Mouse (Mus musculus): ENCODE data around the gene Nop53. TPM values are rescaled to one million over a fixed set of nuclear protein-coding genes. Genes with fewer than 3 reads are reported as not detected.
A peak's percentile ranks its signal among the peaks of the same experiment; 100 is the strongest.

Nop53 gene
- total RNA-seq, 2 experiments from 2014 or later: 81.3 to 97.1 TPM

DNA sequence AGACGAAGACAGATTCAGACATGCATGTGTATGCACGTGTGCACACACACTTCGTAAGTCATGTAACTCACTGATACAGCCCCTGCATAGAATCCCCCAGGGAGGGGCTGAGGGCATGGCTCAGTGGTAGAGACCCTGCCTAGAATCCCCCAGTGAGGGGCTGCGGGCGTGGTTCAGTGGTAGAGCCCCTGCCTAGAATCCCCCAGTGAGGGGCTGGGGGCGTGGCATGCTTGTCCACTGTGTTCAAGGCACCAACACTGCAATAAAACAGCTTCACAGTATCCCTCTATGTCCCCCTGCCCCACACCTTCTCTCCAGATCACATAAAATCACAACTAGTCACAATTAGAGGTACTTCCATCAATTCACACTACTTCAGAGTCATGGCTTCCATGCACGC is 15.9 kb upstream of the Nop53 start:
- no peak for DNase-seq
- intact Hi-C loops (cut with DNase I): no loop called here

DNA sequence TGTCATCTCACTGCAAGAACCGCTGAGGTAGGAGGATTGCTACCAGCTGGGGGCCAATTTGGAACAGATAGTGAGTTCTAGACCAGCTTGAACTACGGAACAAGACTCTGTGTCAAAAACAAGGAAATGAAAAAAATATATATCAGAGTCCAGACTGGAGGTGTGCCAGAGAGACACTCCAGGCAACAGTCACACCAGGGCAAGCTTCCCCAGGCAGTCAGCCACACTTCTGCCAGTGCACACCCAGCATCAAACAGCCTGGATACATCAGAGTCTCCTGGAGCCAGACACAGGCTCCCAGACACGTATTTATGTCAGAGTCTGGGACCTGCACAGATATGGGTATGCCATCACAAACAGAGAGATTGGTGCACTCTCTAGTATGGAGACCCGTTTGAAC is 15.4 kb upstream of the Nop53 start:
- intact Hi-C loops (cut with DNase I): no loop called here
- DNase-seq: no peak

DNA sequence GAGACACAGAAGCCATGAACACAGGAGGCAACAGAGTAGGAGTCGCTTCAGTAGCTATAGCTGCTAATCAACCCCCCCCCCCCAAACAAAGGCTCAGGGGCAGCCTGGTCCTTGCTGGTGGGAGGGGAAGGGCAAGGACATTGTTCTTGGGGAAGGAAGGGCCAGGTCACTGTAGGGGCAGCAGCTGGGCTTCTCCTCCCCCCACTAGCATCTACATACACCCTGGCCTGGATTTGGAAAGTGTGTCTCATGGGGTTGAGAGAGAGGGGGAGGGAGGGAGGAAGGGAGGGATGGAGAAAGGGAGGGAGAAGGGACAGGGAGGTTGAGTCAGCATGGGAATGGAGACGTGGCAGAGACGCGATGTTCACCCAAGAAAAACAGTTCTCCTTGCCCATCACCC is 14.8 kb upstream of the Nop53 start:
- DNase-seq: no peak
- intact Hi-C loops (cut with DNase I): no loop called here

DNA sequence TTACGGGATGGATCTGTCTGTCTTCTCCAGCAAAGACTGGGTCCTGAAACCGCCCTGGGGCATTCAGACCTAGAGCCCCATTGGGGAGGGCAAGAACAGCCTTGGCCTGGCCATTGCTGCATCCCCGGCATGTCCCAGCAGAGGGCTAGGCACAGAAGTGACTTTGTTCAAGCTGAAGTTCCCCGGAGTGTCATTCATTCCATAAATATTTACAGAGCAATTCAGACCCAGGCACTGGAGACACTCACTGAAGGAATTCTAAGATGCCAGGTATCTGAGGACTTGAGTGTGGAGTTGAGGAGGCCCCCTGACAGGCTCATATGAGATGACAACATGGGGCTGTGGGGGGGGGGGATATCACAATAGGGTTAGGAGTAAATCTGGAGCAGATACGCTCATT is 10.3 kb upstream of the Nop53 start:
- no peak for DNase-seq
- intact Hi-C loops (cut with DNase I): no loop called here

DNA sequence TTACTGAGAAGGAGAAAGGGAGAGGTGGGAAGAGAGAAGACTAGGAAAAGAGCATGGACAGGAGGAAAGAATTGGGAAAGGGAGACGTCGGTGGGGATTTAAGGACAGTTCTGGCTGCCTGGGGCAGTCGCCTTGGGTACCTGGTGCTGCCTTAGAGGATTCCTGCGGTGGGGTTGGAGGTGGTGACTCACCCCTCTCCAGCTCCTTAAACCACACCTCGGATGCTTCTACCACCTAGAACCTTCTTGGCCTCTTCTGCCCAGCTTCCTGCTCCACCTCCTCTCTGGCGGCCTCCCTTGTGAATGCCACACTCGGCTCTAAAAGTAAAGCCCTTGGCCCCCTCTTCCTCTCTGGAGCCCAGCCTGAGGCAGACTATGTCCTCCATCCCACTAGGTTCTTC is 9.6 kb upstream of the Nop53 start:
- DNase-seq: no peak
- intact Hi-C loops (cut with DNase I): no loop called here

DNA sequence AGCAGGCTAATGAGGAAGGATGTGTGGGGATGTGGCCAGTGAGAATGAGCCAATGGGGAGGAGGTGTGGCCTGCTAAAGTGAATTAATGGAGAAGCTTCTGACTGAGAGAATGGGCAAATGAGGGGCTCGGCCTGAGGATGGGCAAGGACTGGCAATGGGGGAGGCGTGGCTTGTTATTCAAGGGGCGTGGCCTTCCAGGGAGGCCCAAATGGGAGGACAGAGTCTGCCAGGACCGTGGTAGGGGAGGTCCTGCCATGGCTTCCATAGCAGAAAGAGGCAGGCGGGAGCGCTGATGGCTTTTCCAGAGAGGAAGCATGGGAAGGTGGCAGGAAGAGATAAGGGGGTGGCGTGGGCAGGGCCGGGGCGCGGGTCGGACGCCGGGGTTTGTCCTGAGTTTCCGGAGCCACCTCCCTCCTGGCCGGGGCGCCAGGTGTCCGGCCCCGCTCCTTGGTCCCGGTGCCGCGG is 9.1 kb upstream of the Nop53 start:
- intact Hi-C loops (cut with DNase I): no loop called here
- DNase-seq: peak; percentile 58 to 65

DNA sequence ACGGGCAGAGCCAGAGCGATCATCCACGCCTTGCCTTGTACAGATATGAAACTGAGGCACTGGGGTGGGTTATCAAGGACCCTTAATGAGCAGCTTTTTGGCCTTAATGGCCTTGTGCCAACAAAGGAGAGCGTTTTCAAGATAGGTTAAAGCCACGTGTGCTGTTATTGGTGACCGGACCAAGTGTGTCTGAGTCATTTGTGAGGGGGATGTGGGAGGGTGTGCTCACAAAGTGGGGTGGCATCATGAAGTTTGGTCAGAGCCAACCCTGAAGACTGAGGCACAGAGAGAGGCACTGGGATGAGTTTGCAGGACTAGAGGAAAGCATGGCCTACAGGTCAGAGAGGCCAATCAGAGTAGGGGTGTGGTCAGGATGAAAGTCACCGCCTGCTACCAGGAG is 8.6 kb upstream of the Nop53 start:
- DNase-seq: no peak
- intact Hi-C loops (cut with DNase I): no loop called here

DNA sequence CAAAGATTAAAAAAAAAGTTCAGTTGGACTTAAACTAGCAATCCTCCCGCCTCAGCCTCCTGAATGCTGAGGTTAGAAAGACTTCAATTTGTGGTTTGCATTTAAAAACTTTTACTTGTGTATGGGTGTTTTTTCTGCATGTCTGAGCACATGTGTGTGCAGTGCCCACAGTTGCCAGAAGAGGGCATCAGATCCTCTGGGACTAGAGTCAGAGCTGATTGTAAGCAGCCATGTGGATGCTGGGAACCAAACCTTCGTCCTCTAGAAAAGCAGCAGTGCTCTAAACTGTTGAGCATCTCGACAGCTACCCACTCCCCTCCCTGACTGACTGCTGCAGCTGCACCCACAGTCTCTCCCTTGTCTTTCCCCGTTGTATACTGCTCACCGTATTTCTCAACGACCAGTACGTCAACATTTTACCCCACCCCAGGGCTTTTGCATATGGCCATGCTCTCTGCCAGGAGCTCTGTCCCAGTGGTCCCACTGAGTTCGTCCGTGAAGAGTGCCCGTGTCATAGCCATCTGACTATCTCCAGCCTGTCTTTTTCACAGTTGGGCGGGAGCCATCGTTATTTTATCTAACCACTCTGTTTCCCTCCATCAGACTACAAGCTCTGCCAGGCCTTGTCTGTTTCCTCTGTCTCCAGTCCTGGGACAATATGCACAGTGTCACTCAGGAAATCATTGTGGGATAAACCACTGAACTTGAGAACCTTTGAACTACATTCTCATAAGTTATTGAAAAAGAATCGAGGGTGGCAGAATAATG is 7.6 kb upstream of the Nop53 start:
- no peak for DNase-seq
- intact Hi-C loops (cut with DNase I): no loop called here

DNA sequence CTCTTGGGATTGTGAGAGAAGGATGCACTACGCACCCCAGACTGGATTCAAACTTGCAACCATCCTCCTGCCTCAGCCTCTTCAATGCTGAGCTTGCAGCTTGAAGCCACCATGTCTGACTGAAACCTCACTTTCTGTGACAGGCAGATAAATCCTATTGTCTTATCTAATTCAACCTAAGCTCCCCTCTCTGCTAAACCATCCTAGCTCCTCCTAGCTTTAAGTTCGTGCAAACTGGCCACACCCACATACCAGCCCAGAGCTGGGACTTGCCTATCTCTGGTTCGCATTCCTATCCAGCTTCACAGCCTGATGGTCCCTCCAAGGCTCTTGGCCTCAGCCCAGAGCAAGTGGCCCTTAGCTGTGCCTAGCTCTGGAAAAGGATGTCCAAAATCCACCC is 6.5 kb upstream of the Nop53 start:
- intact Hi-C loops (cut with DNase I): no loop called here
- DNase-seq: no peak

DNA sequence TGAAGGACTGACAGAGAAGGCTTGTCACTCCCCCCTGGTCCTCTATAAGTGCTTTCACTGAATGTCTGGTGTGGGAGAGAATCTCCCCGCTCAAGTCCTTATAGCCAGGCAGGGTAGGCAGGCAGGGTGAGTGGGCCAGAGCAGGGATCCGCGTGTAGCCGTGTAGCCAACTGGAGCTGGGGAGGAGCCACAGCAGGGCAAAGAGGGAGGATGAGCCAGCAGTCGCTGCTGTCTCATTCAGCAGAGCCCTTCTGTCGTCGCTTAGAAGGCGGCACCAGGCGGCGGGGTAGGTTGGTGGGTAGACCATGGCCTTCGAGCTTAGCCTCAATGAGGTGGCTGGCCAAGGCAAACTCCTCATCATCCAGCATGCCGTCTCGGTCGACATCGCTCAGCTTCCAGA is 4.1 kb upstream of the Nop53 start:
- intact Hi-C loops (cut with DNase I): no loop called here
- no peak for DNase-seq

DNA sequence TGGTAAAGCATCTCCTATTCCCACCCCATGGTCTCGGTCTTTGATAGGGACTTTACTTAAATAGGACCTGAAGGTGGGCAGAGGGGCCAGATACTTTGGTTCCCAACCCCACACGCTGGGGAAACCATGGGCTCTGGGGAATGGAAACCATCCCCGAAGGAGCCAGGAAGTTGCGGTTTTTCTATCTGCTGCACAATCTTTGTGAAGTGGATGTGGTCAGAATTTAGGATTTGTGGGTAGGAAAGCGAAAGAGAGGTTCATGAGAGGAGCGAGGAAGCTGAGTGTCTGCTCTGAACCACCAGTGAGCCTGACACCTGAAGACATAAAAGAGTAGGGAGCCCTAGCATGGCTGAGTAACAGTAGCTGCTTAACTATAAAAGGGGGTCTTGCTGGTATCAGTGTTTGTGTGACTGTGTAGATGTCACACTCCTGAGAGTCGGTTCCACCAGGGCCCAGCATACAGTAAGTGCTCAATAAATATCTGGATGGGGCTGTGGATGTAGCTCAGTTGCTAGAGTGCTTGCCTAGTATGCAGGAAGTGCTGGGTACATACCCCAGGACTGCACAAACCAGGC is 3.4 kb upstream of the Nop53 start:
- intact Hi-C loops (cut with DNase I): no loop called here
- no peak for DNase-seq

DNA sequence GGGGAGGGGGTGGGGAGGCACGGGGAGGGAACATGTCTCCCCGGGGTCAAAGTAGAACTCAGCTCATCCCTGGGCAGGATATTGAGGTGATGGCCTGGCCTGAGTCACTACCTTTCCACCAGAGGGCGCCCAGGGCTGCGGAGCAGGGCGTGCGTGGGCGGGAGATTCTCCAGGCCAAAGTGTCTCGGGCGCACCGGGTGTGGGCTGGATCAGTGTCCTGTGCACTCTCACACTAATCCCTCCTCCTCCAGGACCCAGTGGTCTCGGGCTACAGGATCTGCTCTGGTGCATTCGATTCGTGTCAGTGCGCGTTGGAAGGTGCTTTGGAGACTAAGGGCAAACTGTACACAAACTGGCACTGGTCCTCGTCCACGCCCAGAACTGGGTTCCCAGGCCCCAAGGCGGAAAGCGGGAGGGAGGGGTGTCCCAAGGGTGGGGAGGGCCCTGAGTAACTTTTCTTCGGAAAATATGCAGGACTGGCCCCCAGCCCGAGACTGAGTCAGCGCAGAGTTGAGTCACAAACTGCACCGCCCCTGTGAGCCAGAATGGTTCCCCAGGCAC is 2.6 kb upstream of the Nop53 start:
- intact Hi-C loops (cut with DNase I): loop anchor here (1.0 kb wide), 1 partner anchor 19 kb away; the partner anchor contains the start of gene Ehd2
- peak; percentile 92 to 96 for DNase-seq

DNA sequence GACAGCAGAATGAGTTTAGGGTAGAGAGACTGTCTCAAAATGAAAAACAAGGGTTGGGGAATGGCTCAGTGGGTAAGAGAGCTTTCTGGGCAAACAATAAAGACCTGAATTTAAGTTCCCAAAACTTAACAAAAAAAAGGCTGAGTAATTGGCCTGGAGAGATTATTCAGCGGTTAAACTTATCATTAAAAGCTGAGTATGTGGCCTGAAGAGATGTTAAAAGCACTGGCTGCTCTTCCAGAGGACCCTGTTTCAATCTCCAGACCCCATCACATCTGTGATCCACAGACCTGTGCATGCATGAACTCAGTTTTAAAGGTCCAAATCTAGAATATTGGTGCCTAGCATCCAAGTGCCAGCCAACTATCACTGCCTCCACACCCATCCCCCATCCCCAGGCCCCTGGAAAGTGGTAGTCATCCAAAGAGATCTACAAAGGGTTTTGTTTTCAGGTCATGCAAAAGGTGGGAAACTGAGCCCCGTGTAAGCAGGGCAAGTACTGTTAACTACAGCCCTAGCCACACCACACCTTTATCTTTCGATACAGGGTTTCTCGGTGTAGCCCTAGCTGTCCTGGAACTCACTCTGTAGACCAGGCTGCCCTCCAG is 1.9 kb upstream of the Nop53 start:
- intact Hi-C loops (cut with DNase I): loop anchor here (1.0 kb wide), 1 partner anchor 20 kb away; the partner anchor contains the start of gene Ehd2

DNA sequence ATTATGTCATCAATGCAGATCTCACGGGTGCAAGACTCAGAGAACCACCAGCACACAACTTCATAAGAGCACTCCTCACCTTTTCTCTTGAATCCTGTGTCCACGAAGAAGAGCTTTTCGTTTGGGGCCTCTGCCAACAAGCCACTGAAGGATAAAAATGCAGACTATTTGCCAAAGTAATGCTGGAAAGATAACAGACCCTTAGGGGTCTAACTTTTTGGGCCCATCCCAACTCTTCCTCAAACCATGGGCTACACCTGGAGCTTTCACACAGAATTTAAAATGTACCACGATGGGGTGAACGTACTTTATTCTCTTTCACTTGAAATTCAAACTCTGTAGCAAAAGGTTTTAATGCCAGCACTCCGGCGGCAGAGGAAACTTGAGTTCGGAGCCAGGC is 663 bp downstream of the Nop53 start:
- intact Hi-C loops (cut with DNase I): no loop called here
- DNase-seq: no peak

More for the DNA sequence above, 1.9 kb upstream of the Nop53 start:
- no peak for DNase-seq

DNA sequence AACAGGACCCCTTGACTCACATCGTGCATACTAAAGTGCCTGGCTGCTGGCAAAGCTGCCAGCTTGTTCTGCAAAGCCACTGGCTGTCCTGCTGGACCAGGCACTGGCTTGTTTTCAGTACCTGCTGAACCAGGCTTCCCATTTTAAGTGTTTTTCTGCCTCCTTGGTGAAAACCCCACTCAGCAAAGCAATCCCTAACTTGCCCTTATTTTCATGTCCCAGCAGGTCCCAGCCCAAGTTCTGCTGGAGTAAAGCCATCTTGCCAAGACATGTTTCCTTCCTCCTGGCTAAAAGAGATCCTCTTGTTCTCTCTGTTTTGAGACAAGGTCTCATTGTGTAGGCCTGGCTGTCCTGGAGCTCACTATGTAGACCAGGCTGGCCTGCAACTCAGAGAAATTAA is 1.6 kb downstream of the Nop53 start:
- no peak for DNase-seq
- intact Hi-C loops (cut with DNase I): no loop called here

DNA sequence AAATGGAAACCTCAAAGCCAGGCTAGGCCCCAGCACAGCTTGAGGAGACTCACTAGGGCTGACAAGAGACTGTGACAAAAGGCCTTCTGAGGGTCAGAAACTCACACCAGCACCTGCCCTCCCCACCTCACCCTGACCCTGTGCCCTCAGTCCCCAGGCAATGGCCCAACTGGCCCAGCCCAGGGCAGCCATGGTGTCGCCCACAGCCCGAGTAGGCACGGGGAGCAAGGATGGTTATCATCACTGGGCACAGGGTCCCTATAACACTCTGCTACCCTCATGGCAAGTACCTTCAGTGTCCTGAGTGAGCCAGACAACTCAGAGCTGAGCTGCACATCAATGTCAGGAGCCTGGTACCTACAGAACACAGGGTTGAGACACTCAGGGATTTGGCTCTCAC is 7.3 kb downstream of the Nop53 start:
- intact Hi-C loops (cut with DNase I): no loop called here
- DNase-seq: no peak

DNA sequence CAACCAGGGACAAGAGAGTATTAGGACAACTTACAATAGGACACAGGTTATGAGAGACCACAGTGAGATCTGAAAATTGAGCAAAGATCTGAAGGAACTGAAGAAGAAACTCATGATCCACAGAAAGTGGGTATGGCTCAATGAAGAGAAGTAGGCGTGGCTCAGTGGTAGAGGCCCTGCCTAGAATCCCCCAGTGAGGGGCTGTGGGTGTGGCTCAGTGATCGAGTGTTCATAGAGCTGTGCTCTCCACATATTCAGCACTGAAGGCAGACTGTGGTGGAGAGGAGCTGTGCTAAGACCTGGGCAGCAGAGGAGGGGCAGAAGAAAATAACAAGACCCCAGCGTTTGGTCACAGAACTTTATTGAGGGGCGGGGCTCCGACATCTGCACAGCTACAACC is 8.4 kb downstream of the Nop53 start:
- intact Hi-C loops (cut with DNase I): no loop called here
- DNase-seq: no peak

DNA sequence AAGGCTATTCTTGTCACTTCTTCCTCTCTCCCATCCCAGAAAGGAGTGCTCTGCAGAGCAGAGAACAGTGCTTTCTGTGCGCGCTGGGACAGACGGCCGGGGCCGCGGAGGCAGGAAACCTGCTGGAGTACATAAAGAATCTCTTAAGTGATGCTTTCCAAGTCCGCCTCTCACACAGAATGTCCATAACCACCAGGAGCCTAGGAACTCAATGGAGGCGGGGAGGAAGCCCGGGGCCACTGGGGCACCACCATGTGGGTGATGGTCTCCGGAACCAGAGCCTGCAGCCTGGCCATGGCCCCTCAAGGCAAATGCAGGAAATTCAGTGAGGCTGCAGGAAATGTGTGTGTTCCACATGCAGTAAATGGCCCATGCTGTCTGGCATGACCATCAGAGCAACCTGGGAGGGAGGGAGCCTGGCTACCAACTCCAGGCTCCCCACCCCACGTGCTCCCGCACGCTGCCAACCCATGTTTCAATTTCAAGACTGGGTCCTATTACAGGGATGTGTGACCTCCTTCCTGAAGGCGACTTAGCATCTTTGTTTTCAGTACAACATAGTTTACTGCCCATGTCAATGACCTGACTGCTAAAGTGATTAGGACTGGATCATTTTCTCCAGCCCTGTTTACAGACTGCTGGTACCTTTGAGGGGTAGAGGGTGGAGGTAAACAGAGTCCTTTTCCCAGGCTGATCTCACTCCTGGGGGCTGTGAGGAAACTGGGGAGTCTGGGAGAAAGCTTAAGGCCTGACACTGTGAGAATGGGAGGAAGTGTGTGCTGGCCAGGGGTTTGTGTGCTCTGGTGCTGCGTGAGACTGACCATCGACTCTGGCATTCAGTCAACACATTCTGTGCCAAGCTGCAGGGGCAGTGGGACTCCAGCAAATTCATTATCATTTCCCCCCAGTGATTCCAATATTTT is 12.2 kb downstream of the Nop53 start:
- peak in 1 of 2 experiments; percentile 39 for DNase-seq
- intact Hi-C loops (cut with DNase I): no loop called here

DNA sequence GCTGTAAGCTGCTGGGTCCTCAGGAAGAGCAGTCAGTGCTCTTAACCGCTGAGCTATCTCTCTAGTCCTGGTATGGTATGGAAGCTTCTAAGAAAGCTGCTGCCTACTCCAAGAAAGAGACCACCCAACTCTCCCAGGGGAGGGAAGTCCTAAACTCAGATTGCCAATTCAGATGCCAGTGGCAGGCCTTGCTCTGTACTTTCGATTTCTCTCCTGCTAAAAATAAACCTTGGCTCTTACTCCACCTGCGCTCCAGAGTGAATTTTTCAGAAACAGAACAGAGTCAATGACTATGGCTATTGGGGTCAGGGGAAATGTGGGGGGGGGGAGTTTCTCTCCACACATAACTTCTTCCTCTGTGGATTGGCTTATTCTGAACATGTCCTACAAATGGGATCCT is 14.2 kb downstream of the Nop53 start:
- intact Hi-C loops (cut with DNase I): loop anchor here (2.0 kb wide), 1 partner anchor 35 kb away; the partner anchor contains the start of gene Ehd2
- DNase-seq: no peak

DNA sequence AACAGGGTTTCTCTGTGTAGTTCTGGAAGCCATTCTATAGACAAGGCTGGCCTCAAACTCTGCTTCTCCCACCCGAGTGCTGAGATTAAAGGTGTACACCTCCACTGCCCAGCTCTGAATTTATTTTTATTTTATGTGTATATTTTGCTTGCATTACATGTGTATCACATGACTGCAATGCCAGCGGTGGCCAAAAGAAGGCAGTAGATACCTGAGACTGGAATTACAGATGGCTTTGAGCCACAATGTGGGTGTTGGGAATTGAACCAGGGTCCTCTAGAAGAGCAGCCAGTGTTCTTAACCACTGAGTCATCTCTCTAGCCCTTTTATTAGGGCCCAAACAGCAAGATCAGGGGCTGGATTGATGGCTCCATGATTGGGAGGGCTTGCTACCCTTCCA is 15.3 kb downstream of the Nop53 start:
- intact Hi-C loops (cut with DNase I): loop anchor here (2.0 kb wide), 1 partner anchor 36 kb away; the partner anchor contains the start of gene Ehd2
- no peak for DNase-seq

Data from gastrocnemius, postnatal 36 days (tissue).